Mouse (Mus musculus) C2C12 (cell line): Measurements from ENCODE around the gene Sdk1.

Experiments
- CTCF ChIP-seq: IDR thresholded peaks from one replicate; pipeline ENCODE4 v1.5.1; 2011; ENCODE audit not compliant: control insufficient read depth, insufficient read depth, insufficient read length
- MAX ChIP-seq: IDR thresholded peaks from one replicate; pipeline ENCODE4 v1.6.1; 2011; ENCODE audit warnings: mild to moderate bottlenecking, control low read depth

- TF ChIP-seq CTCF, result no peak
- no peak for TF ChIP-seq MAX
These were observed 222.1 kb downstream of the Sdk1 start for GRCm38 (mm10) chr5:141463417-141463816.
